Mouse (Mus musculus) spleen, adult 12 weeks (tissue): Measurements from ENCODE around the gene Lifr.

Experiments used
- DNase-seq: peaks from one replicate; pipeline ENCODE4 v3.0.0; 2022; ENCODE audit warnings: low spot score

Lifr gene

GRCm38 (mm10) chr15:7090211-7090765 lies at the start of gene Lifr:
Lifr (plus strand) TSS chr15:7090614.
- DNase-seq = no peak

- DNase-seq = no peak
Measured at GRCm38 (mm10) chr15:7044081-7044749, 46.2 kb upstream of the Lifr start.

DNA sequence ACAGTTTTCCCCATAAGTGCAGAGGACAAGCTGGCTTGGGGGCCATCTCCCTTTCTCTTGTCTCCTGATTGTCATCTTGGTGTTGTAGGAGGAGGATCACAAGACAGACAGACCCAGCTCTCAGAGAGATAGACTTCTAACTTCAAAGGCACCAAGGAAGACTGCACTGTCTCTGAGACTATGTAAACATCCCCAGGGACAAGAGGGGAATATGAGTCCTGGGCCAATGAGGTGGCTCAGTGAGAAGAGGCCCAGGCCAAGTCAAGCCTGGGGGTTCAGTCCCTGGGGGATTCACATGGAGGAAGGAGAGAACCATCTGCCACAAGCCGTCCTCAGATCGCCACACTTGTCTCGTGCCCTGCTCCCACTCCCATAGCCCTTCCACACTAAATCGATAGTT lies 45.4 kb upstream of the Lifr start:
- DNase-seq = no peak

DNA sequence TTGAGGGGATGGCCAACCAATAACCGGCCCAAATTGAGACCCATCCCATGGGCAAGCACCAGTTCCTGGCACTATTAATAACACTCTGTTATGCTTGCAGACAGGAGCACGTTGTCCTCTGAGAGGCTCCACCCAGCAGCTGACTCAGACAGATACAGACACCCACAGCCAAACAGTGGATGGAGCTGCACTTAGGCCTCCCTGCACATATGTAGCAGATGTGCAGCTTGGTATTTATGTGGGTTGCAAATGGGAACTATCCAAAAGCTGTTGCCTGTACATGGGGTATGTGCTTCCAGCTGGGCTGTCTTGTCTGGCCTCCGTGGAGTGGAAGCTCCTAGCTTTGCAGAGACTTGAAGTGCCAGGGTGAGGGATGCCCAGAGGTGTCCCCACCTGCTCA lies 42.5 kb upstream of the Lifr start:
- DNase-seq = no peak

- DNase-seq = no peak
Measured at GRCm38 (mm10) chr15:7048916-7049315, 41.5 kb upstream of the Lifr start.

GRCm38 (mm10) chr15:7051666-7052065 lies 38.7 kb upstream of the Lifr start:
- DNase-seq = no peak

GRCm38 (mm10) chr15:7052117-7052516 lies 38.3 kb upstream of the Lifr start:
- DNase-seq = no peak

- DNase-seq = no peak
Measured at GRCm38 (mm10) chr15:7056851-7057250, 33.6 kb upstream of the Lifr start.

- no peak for DNase-seq
Measured at GRCm38 (mm10) chr15:7060522-7060921, 29.9 kb upstream of the Lifr start.

DNA sequence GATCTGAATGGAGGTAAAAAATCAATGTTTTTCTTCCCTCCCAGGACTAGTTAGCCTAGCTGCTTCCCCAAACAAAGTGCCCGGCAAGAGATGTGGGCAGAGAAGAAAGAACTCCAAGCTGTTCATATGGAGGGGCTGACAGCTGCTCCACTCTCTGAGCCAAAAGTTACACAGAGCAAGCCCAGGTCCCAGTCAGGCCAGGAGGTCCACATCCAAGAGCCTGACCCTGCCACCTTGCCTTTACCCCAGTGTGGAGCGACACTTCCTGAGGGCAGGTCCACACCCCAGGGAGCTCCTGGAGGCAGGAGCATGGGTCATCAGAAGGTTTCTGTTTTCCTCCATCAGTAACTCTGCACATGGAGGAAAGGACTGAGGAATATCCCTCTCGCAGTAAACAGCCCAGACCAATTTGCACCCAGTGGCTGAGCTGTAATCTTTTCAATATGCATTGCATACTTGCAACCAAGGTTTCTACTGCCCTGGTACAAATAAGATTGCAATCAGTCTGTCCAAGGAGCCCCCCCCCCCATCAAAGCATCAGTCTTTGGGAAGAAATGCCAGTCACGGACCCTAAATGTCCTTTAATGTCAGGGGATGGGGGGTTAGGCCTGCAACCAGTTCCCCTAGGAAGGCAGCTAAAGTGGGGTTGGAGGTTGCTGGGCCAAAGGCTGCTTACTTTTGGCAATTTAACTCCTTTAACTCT lies 28.3 kb upstream of the Lifr start:
- no peak for DNase-seq

DNA sequence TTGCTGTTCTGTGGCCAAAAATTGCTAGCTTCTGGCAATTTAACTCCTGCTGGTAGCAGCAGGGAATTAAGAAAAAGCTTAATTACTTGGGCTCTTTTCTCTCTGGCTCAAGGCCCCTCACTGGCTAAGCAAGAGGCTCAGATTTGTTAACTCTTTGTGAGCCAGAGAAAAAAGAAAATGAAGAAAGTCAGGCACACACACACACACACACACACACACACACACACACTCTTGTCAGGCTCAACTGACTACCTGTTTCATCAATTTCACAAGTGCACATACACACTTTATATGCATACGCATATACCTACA lies 27.8 kb upstream of the Lifr start:
- no peak for DNase-seq

DNA sequence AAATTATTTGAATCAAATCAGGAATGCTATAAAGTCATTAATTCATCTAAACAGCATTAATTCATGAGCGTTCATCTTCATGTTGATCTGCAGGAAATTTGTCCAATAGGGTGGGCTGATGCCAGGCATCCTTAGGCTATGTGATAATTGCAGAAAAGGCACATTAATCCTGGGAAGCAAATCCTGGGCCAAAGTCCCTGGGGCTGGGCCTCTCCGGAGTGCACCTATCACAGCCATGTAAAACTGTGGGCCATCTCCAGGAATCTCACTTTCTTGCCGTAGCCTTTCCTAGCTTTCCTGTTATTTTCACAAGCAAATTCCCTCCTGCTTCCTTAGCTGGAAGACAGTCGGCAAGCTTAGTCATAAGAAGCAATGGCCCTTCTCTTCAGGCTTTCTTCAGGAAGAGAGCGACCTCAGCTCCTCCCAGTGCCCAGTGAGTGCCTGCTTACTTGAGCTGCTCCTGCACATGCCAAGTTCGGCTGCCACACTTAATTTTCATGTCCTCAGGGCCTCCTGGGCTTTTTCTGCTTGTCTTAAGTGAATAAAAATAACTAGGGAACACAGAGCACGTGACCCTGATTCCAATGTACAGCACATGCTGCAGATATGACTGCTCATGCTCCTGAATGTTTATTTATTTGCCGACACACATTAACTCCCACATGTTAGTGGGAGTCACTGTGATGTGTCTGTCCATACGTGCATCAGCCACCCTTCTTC lies 26.7 kb upstream of the Lifr start:
- no peak for DNase-seq

- no peak for DNase-seq
Measured at GRCm38 (mm10) chr15:7064992-7065523, 25.4 kb upstream of the Lifr start.

GRCm38 (mm10) chr15:7065624-7066023 lies 24.8 kb upstream of the Lifr start:
- no peak for DNase-seq

DNA sequence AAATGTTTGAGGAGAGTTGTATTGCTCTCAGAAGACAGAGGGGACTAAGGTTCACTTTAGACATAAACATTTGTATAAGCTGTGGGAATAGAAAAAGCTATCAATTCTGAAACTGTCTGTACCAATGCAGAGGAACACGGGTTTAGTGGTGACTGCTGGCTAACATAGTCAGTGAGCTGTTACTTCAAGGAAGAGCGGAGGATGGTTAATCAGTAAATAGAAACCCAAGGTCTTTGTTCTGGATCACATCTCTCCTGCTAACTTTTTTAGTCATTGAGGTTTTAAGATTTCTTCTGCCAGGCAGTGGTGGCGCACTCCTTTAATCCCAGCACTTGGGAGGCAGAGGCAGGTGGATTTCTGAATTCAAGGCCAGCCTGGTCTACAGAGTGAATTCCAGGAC lies 23.7 kb upstream of the Lifr start:
- no peak for DNase-seq

DNA sequence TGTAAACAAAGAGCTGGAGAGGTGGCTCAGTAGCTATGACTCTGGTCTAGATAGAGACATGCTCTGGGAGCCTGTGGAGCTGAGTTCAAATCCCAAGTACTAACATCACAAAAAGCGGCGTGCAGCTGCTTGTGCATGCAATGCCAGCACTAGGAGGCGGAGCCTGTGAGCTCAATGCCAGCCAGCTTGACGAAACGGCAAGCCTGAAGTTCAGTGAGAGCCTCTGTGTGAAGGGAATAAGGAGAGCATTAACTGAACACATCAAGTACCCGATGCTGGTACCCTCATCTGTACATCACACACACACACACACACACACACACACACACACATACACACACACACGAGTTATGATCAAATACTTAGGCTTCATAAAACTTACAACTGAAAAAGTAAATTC lies 21.0 kb upstream of the Lifr start:
- DNase-seq = no peak

- no peak for DNase-seq
Measured at GRCm38 (mm10) chr15:7070199-7070794, 20.1 kb upstream of the Lifr start.

GRCm38 (mm10) chr15:7073269-7073668 lies 17.1 kb upstream of the Lifr start:
- DNase-seq = no peak

DNA sequence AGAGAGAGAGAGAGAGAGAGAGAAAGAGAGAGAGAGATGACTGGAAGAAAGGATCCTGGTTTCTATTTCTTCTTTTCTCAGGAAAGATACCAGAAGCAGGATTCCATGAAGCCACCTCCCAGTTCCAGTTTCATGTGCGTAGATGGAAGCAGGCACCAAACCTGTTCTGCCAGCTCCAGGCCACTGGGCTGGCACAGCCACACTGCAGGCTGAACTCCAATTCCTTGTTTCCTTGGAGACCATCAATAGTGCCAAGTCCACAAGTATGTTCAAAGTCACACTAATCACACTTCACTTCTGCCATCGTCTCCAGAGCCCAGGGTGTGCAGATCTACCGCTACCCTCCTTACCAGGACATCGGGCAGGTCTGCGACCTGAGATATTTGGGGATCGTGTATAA lies 15.2 kb upstream of the Lifr start:
- no peak for DNase-seq

GRCm38 (mm10) chr15:7078356-7078755 lies 12.1 kb upstream of the Lifr start:
- DNase-seq = no peak

DNA sequence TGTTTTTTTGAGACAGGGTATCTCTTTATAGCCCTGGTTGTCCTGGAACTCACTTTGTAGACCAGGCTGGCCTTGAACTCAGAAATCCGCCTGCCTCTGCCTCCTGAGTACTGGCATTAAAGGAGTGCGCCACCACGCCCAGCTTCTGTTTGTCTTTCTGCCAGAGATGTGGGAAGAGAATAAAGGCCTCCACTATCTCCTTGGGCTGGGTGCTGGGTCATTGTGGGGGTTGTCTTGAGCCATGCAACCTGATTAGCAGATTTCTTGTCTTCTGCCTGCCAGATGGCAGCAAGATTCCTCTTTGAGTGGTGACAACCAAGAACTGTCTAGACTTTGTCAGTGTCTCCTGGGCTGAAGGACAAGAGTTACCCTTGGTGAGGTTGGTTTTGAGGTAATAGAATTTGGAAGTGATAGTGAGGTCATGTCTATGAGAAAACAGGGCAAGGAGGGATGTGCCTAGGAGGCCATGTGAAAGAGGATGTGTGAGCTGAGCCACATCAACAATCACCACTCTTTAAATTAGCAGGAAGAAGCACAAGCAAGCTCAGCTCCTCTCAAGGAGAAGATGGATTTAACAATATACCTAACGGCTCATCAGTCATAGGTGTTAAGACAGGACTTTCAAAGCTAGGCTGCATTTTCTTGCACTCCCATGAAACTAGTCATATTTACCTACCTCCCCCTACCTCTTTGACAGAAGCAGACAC lies 10.6 kb upstream of the Lifr start:
- DNase-seq = no peak
